Mouse (Mus musculus): Measurements from ENCODE around the gene Wdr13. TPM values are rescaled to one million over a fixed set of nuclear protein-coding genes. Genes with fewer than 3 reads are reported as not detected.
"Not testable (repeated sequence)": the region's sequence is repeated elsewhere in the genome, so short reads cannot be mapped to it uniquely, and the experiment has no call there.

The Wdr13 gene
- total RNA-seq, 4 experiments from 2014 or later: 55.3 to 98.1 (median 71.7) TPM

DNA sequence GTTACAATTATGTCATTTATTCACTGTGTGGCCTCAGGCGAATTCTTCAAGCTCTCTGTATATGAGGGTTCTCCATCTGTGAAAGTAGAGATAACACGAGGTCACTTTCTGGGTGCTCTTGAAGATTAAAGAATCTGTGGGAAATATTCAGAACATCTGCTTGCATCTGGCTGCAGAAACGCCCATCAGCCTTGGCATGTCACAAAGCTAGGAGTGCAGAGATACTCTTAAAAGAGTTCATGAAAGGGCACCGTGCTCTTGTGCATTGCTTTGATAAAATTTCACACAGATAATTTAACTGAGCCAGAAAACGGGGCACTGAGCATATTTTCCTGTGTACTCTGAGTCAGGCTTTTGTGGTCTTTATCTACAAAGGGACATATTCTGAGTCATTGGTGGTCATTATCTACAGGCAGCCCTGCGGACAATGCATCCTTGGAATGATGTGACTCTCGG, 30.5 kb downstream of the Wdr13 start:
- no peak for DNase-seq

DNA sequence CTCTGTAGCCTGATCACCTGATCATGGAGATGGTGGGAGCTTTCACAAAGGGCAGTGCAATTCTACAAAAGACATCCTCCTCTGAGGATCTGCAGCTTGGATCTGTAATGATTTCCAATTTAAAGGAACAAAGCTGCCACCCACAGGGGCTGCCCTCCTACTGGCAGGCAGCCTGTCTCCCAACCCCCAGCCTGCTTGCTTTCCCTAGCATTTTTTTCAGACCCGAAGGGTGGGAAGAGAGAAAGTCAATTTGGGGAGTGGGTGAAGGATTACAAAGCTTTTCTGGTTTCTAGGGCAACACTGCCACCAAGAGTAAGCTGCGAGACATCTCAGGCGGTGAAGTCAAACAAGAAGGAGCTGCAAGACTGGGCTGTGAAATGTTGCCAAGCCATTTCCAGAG, 31.7 kb downstream of the Wdr13 start:
- DNase-seq: no peak

GRCm38 (mm10) chrX:8099435-8099834, 33.3 kb downstream of the Wdr13 start:
- DNase-seq: no peak

DNA sequence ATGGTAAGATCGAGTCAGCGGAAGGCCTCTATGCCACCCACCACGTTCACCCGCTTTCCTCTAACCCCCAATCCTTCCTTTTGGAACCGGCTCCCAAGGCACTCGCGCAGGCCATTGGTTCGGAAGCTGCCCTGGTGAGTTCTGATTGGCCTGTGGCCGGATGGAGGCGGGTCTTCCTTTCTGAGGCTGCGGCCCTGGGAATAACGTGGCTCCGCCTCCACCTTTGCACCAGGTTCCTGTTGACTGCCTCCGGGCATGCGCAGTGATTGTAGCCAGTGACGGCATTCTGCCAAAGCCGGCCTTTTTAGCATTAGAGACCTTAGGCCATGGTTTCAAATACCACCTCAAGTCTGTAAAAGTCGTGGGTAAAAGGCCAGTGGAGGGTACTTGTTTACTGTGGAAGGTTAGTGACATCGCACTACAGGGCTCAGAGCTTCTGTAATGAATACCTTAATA, 35.9 kb downstream of the Wdr13 start:
- peak; percentile 95 for DNase-seq

DNA sequence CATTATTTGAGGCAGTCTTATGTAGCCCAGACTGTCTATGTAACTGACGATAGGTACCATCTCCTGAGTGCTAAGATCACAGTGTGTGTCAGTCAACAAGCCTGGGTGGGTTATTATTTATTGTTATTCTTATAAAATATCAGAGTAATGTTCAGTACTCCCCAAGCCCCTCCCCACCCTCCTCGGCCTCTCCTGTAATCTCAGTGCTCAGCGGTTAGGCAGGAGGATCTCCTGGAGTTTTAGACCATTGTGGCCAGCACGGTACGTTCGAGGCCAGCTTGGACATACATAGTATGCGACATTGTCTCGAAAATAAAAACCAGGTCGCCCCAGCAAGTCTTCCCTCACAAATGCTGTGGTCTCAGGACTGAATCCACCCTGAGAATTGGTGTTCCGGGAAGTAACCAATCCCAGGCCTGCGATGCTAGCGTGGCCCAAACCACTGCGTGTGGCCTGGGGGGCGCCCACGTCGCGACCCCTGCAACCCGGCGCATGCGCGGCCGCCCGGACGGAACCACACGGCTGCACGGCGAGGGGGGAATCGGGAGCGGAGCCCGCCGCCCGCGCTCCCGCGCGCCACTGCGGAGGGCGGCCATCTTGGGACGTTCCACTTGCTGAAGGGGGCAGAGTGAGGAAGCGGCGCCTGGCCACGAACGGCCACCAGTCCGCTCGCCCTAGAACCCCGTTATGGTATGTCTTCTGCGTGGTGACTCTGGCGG, 36.5 kb downstream of the Wdr13 start:
- DNase-seq: peak; percentile 86

DNA sequence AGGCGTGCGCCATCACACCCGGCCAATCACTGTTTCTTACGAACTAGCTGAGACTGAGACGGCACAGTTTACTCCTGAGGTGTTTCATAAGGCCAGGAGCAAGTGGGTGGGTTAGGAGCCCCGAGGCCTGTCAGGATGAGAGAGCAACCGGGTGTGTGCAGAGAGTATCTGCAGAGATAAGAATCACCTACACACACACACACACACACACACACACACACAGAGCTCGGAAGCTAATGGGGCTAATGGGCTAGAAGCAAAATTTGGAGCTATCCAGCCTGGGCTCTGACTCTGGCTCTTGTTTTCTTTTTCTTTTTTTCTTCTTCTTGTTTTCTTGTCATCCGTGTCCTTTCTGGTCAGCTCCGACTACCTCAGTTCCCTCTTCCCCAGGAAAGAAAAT, 37.1 kb downstream of the Wdr13 start:
- no peak for DNase-seq

GRCm38 (mm10) chrX:8090954-8091347, 41.7 kb downstream of the Wdr13 start:
- DNase-seq: not testable (repeated sequence)

DNA sequence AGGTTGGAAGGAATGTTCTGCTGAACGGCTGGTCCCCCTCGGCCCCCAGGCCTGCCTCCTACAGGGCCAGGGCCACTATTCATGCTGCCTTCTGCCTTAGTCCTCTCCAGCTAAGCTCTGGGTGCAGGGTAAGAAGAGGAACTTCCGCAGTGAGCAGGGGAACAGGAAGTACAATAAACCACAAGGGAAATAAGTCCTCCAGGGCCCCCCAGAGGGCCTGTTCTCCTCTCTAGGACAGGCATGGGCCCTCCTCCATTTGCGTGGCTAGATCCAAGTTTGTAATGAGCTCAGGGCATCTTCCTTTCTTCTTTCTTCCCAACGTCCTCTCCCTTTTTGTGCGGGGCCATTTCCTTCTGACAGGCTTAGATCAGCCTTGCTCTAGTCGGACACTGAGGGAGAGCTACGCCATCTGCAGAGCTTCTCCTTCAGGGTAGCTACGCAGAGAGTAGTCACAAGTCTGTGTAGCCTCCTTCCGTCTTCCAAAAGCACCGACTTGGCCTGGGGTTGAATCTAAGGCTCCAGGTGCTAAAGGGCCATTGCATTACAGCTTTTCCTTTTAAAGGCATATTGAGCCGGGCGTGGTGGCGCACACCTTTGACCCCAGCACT, 42.2 kb downstream of the Wdr13 start, which contains the start of gene Was:
Gene Was, minus strand, starts transcription at position 153 of the 608 bp plus-strand sequence.
- DNase-seq: no peak

DNA sequence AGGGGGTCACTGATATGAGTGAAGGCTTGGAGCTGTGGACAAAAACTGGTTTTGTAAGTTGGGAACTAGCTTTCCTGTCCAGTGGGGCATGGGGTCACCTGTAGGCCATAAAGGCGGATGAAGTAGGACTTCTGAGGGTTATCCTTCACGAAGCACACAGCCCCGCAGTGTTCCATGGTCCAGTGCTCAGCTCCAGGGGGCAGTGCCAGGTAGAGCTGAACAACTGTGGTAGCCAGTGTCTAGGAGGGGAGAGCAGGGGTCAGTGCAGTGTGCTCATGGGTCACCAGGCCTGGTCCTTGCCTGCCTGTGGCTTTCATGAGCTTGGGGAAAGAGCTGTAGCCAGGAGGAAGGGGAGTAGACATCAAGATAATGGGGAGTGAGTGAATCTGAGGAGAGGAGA, 42.9 kb downstream of the Wdr13 start:
- DNase-seq: no peak

DNA sequence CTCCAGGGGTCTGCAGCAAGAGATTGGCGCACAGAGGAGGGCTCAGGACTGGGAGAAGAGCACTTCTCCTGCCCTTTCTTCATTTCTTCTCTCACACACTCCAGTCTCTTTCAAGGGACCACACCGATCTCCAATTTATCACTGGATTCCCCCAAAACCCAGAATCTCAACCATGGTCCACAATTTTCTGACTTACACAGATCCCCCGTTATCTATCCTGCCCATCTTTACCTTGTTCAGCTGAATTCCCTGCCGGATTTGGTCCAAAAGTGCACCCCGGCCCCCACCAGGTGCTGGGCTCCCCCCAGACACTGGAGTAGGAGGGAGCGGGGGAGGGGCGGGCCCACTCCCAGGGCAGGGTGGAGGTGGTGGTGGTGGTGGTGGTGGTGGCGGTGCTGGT, 47.1 kb downstream of the Wdr13 start:
- DNase-seq: no peak

DNA sequence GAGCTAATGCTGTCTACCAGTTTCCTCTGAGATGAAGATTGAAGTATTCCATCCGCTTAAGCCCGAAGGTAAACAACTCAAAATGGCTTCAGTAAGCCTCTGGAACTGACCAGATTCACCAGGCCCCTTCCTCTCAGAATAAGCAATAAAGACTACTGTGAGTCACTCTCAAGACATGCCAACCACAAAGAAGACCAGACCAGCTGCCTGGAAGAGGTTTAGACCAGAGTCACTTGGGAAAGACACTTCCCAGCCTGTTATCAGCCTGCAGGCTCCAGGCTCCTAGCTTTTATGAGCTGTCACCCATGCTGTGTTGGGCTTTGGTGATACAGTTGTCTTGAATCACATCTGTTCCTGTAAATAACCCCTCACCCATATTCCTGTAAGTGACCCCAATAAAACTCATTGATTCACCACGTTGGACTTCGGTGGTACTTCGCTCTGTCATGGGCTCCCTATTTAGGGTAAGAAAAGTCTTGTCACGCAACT, 47.9 kb downstream of the Wdr13 start:
- DNase-seq: no peak

DNA sequence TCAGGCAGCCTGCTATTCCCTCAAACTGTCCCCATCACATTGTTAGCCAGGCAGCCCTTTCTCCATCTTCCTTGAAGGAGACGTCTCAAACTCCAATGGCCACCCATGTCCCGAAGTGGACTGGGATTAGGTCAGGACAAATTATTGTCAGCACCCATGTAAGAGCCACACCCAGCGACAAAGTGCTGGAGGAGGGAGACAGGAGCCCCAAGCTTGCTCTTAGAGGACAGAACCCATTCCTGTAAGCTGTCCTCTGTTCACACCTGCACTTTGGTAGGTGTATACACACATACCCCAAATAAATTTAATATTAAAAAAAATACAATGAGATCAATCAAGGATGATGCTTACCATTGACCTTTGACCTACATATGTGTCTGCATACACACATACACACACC, 57.6 kb downstream of the Wdr13 start:
- DNase-seq: no peak

- peak; percentile 95 for DNase-seq
Observed at GRCm38 (mm10) chrX:8074430-8075014, 58.2 kb downstream of the Wdr13 start, which contains the start of gene Suv39h1. TSS of gene Suv39h1 (minus strand) at chrX:8074760.

DNA sequence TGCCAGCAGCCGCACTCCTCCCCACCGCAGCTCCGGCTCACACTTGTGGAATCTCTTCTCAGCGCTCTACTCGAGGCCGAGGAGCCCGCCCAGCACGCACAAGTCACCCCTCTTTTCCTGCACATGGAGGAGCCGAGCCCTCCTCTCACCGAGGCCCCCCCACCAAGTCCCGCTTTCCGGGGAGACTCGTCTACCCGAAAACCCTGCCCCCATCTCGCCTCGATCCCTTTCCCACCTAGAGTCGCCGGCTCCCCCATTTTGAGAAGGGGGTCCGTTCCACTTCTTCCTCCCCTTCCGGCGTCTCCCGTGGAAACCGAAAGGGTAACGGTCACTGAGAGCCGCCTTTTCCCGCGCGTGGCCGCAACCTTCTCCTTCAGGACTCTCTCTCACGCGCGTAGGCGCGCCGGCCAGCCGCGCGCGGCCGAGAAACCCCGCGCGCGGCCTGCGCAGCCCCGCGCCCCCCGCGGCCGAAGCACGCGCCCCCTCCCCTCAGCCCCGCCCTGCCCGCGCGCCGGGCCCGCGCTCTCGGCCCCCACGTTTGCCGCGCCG, 58.7 kb downstream of the Wdr13 start:
- DNase-seq: peak; percentile 15

Other genes starting within 250 kb of the Wdr13 start
- gene Slc35a2, start 248.9 kb downstream of the Wdr13 start, total RNA-seq (2022): 10 to 100 TPM; 44.4 to 53.4 (median 51.2) TPM
- 100 to 1,000 TPM in 3 of 4 experiments, 10 to 100 TPM in 1; 96.2 to 130 (median 106) TPM for gene Pqbp1, start 233.6 kb downstream of the Wdr13 start, total RNA-seq (2022)
- gene Timm17b, start 233.5 kb downstream of the Wdr13 start, total RNA-seq (2022): 100 to 1,000 TPM; 110 to 134 (median 131) TPM
- gene Gm10491, start 225.1 kb downstream of the Wdr13 start, total RNA-seq (2022): not detected
- gene Gm10490, start 223.3 kb downstream of the Wdr13 start, total RNA-seq (2022): not detected
- 10 to 100 TPM; 47.2 to 84.3 (median 72.8) TPM for gene Pcsk1n, start 213.1 kb downstream of the Wdr13 start, total RNA-seq (2022)
- not detected for gene Eras, start 204.3 kb downstream of the Wdr13 start, total RNA-seq (2022)
- gene Hdac6, start 185.0 kb downstream of the Wdr13 start, total RNA-seq (2022): 10 to 100 TPM; 14.0 to 36.2 (median 24.5) TPM
- 1 to 10 TPM in 2 of 4 experiments, not detected in 2; 1.7 to 2.6 TPM for gene Gata1, start 154.8 kb downstream of the Wdr13 start, total RNA-seq (2022)
- not detected for gene Glod5, start 114.4 kb downstream of the Wdr13 start, total RNA-seq (2022)
- gene Suv39h1, start 58.1 kb downstream of the Wdr13 start, total RNA-seq (2022): 10 to 100 TPM; 11.5 to 14.6 (median 13.9) TPM
- 1 to 10 TPM; 1.8 to 3.7 (median 3.2) TPM for gene Was, start 42.4 kb downstream of the Wdr13 start, total RNA-seq (2022)
- gene Rbm3, start 13.0 kb upstream of the Wdr13 start, total RNA-seq (2022): 100 to 1,000 TPM in 3 of 4 experiments, 10 to 100 TPM in 1; 63.7 to 233 (median 151) TPM
- 10 to 100 TPM in 2 of 4 experiments, 1 to 10 TPM in 2; 9.0 to 10.1 (median 10.0) TPM for gene Tbc1d25, start 43.3 kb upstream of the Wdr13 start, total RNA-seq (2022)
- 10 to 100 TPM; 43.7 to 68.7 (median 57.6) TPM for gene Ebp, start 60.6 kb upstream of the Wdr13 start, total RNA-seq (2022)
- 10 to 100 TPM in 2 of 4 experiments, 1 to 10 TPM in 2; 7.4 to 16.0 (median 12.3) TPM for gene Porcn, start 73.6 kb upstream of the Wdr13 start, total RNA-seq (2022)
- 10 to 100 TPM; 20.9 to 31.1 (median 26.9) TPM for gene Ftsj1, start 119.5 kb upstream of the Wdr13 start, total RNA-seq (2022)
- not detected for gene Slc38a5, start 138.2 kb upstream of the Wdr13 start, total RNA-seq (2022)
- not detected for gene Ssxb10, start 194.5 kb upstream of the Wdr13 start, total RNA-seq (2022)
- not detected for gene Ssxb9, start 234.1 kb upstream of the Wdr13 start, total RNA-seq (2022)